Mouse (Mus musculus) heart, postnatal 0 days (tissue): ENCODE data around the gene Phactr1. TPM values are rescaled to one million over a fixed set of nuclear protein-coding genes. Genes with fewer than 3 reads are reported as not detected.

ENCODE experiments used
- ATAC-seq: fragments of 200-750 bp; cut with Nextera tagmentation; 2 replicates; pipeline ENCODE4 v1.8.0; 2017; ENCODE audit warnings: low read depth, moderate number of reproducible peaks, moderate library complexity; ENCODE audit not compliant: insufficient read depth
- DNase-seq: peaks from one replicate; pipeline ENCODE4 v3.0.0-alpha.2; 2016; ENCODE audit warnings: low spot score
- H3K27ac ChIP-seq: fragments of 300-500 bp; sonication (generic); 2 replicates; pipeline ENCODE4 v1.5.1; 2014; ENCODE audit warnings: low read depth, mild to moderate bottlenecking
- H3K27me3 ChIP-seq: fragments of 300-500 bp; sonication (generic); 2 replicates; pipeline ENCODE4 v1.6.1; 2014; ENCODE audit warnings: low read length, mixed read lengths; ENCODE audit not compliant: control insufficient read depth, insufficient read depth
- H3K36me3 ChIP-seq: fragments of 300-500 bp; sonication (generic); replicated peaks from 2 replicates; pipeline ENCODE4 v1.6.1; 2014; ENCODE audit warnings: low read length, mixed read lengths; ENCODE audit not compliant: control insufficient read depth, insufficient read depth
- H3K4me1 ChIP-seq: fragments of 300-500 bp; sonication (generic); 2 replicates; pipeline ENCODE4 v1.6.1; 2014; ENCODE audit warnings: antibody characterized with exemption; ENCODE audit not compliant: control insufficient read depth, insufficient read depth
- H3K4me2 ChIP-seq: fragments of 300-500 bp; sonication (generic); 2 replicates; pipeline ENCODE4 v1.6.1; 2014; ENCODE audit warnings: low read depth, mild to moderate bottlenecking, low read length, moderate library complexity
- H3K4me3 ChIP-seq: fragments of 300-500 bp; sonication (generic); 2 replicates; pipeline ENCODE4 v1.5.1; 2014; ENCODE audit warnings: low read depth, low read length
- H3K9ac ChIP-seq: fragments of 300-500 bp; sonication (generic); replicated peaks from 2 replicates; pipeline ENCODE4 v1.6.1; 2014; ENCODE audit warnings: low read depth, low read length, mixed read lengths
- H3K9me3 ChIP-seq: fragments of 300-500 bp; sonication (generic); replicated peaks from 2 replicates; pipeline ENCODE4 v1.6.1; 2016; ENCODE audit warnings: low read length; ENCODE audit not compliant: control insufficient read depth
- CTCF ChIP-seq: IDR thresholded peaks from 2 replicates; pipeline ENCODE4 v1.5.1; 2016; ENCODE audit warnings: antibody characterized with exemption, control low read depth, low read depth
- EP300 ChIP-seq: IDR thresholded peaks from 2 replicates; pipeline ENCODE4 v1.6.1; 2016; ENCODE audit warnings: antibody characterized with exemption, low read depth
- WGBS: fragments of 180-500 bp; shearing (Covaris S2); extraction: QIAGEN DNeasy Blood & Tissue Kit; methylation state at CpG from one replicate; pipeline ENCODE4 v1.1.7; 2014; 5-methylcytosine and 5-hydroxymethylcytosine counted together
- polyA plus RNA-seq: library from polyadenylated mRNA; unstranded; fragments of >200 nt; fragmentation: Nextera tagmentation; extraction: Ambion mirVana; gene quantifications from 2 replicates; pipeline ENCODE4 v1.2.1, GENCODE M21; 2015
- total RNA-seq: library from RNA; depleted of rRNA; stranded (reverse); fragments of >200 nt; gene quantifications from 2 replicates; pipeline ENCODE4 v1.2.3, GENCODE M21; 2014; ENCODE audit warnings: low replicate concordance

Phactr1 gene
- total and polyA plus RNA-seq, 2 experiments from 2014 or later = 1.6 to 4.8 TPM

GRCm38 (mm10) chr13:43048553-43048952 is 368.1 kb downstream of the Phactr1 start:
- no peak overlapping the region for H3K4me2 ChIP-seq
- no peak for TF ChIP-seq EP300
- TF ChIP-seq CTCF = no peak
- no peak overlapping the region for H3K4me3 ChIP-seq
- no peak for ATAC-seq
- 41% methylated on average over 3 of the region's 3 CpGs for WGBS
- no peaks in the 10 kb centered on the region for H3K27me3 ChIP-seq
- H3K9ac ChIP-seq = no peak overlapping the region
- no peaks in the 10 kb centered on the region for H3K4me1 ChIP-seq
- H3K9me3 ChIP-seq = no peaks in the 10 kb centered on the region
- DNase-seq = no peak
- no peaks in the 10 kb centered on the region for H3K36me3 ChIP-seq
- H3K27ac ChIP-seq = no peak overlapping the region

GRCm38 (mm10) chr13:43053201-43053600 is 372.8 kb downstream of the Phactr1 start:
- WGBS = 88% methylated on average over 1 of the region's 1 CpGs
- ATAC-seq (no peak), DNase-seq (no peak)
- H3K27me3 ChIP-seq = no peaks in the 10 kb centered on the region
- H3K9ac ChIP-seq = no peak overlapping the region
- H3K4me3 ChIP-seq = no peak overlapping the region
- H3K9me3 ChIP-seq = no peaks in the 10 kb centered on the region
- no peak for TF ChIP-seq CTCF
- no peak for TF ChIP-seq EP300
- H3K36me3 ChIP-seq = no peaks in the 10 kb centered on the region
- no peaks in the 10 kb centered on the region for H3K4me1 ChIP-seq
- H3K27ac ChIP-seq = no peak overlapping the region
- no peak overlapping the region for H3K4me2 ChIP-seq

GRCm38 (mm10) chr13:43055136-43055535 is 374.7 kb downstream of the Phactr1 start:
- H3K4me1 ChIP-seq = no peaks in the 10 kb centered on the region
- H3K27me3 ChIP-seq = no peaks in the 10 kb centered on the region
- no peak overlapping the region for H3K4me2 ChIP-seq
- H3K27ac ChIP-seq = no peak overlapping the region
- H3K9ac ChIP-seq = no peak overlapping the region
- WGBS = 38% methylated on average over 6 of the region's 6 CpGs
- no peak overlapping the region for H3K4me3 ChIP-seq
- no peak for ATAC-seq
- no peak for TF ChIP-seq EP300
- TF ChIP-seq CTCF = no peak
- DNase-seq = no peak
- no peaks in the 10 kb centered on the region for H3K9me3 ChIP-seq
- no peaks in the 10 kb centered on the region for H3K36me3 ChIP-seq

- no peak for ATAC-seq
- DNase-seq = no peak
- no peak overlapping the region for H3K4me2 ChIP-seq
- no peaks in the 10 kb centered on the region for H3K27me3 ChIP-seq
- TF ChIP-seq EP300 = no peak
- TF ChIP-seq CTCF = no peak
- no peak overlapping the region for H3K27ac ChIP-seq
- H3K9ac ChIP-seq = no peak overlapping the region
- 62% methylated on average over 2 of the region's 2 CpGs for WGBS
- no peaks in the 10 kb centered on the region for H3K4me1 ChIP-seq
- H3K9me3 ChIP-seq = no peaks in the 10 kb centered on the region
- no peaks in the 10 kb centered on the region for H3K36me3 ChIP-seq
- no peak overlapping the region for H3K4me3 ChIP-seq
These were observed 376.7 kb downstream of the Phactr1 start for GRCm38 (mm10) chr13:43057104-43057503.

GRCm38 (mm10) chr13:43063355-43063754 is 382.9 kb downstream of the Phactr1 start:
- no peaks in the 10 kb centered on the region for H3K36me3 ChIP-seq
- DNase-seq = no peak
- no peak for TF ChIP-seq EP300
- no peak for TF ChIP-seq CTCF
- no peaks in the 10 kb centered on the region for H3K27me3 ChIP-seq
- WGBS = 74% methylated on average over 4 of the region's 4 CpGs
- no peak overlapping the region for H3K4me2 ChIP-seq
- H3K27ac ChIP-seq = no peak overlapping the region
- no peaks in the 10 kb centered on the region for H3K4me1 ChIP-seq
- no peak for ATAC-seq
- H3K9ac ChIP-seq = no peak overlapping the region
- H3K9me3 ChIP-seq = no peaks in the 10 kb centered on the region
- H3K4me3 ChIP-seq = no peak overlapping the region

- Histone ChIP-seq H3K9ac (no peak overlapping the region), H3K9me3 (no peaks in the 10 kb centered on the region), H3K4me3 (no peak overlapping the region), H3K27ac (no peak overlapping the region), H3K27me3 (no peaks in the 10 kb centered on the region), H3K4me2 (no peak overlapping the region), H3K4me1 (no peaks in the 10 kb centered on the region), H3K36me3 (no peaks in the 10 kb centered on the region)
- ATAC-seq = no peak
- WGBS = 76% methylated on average over 8 of the region's 8 CpGs
- DNase-seq = no peak
- no peak for TF ChIP-seq CTCF
- no peak for TF ChIP-seq EP300
These were observed 388.4 kb downstream of the Phactr1 start for GRCm38 (mm10) chr13:43068716-43069265.
